Mouse (Mus musculus) G1E (cell line): Measurements from ENCODE around the gene Lcp1.

Source experiments
- CTCF ChIP-seq: IDR thresholded peaks from 2 replicates; pipeline ENCODE4 v1.5.1; 2012; ENCODE audit warnings: low read depth, low read length, inconsistent platforms, mixed read lengths
- TAL1 ChIP-seq: conservative IDR thresholded peaks from 2 replicates; pipeline ENCODE4 v1.6.1; 2012; ENCODE audit warnings: low read depth, low read length, inconsistent platforms, mixed read lengths

DNA sequence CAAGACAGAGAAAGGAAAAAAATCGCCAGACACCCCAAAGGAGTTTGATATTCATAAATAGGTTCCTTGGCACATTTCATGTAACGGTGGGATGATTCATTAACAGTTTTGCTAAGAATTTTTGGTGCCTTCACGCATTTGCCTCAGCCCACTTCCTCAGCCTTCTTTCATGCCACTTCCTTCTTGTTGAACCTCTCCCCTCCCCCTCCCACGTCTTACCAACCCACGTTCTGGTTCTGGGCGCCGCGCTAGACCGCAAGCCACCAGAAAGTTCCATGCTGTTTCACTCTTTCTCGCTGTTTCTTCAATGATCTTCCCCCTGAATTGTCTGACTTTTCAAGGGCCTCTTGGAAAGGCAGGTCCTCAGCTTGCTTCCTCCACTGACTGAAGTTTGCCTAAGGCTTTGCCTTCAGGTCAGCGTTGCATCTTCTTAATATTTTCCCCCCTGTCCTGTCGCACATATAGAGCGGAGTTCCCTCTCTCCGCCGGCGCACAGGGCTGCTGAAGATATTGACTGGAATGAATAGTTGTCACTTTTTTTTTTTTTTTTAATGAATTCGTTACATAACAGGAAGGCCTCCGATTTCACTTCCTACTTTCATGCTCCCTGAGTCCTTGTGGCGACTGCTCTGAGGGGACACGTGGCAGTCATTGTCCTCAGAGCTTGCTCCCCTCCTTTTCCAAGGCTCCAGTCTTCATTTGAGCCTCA lies 48.5 kb downstream of the Lcp1 start:
- TF ChIP-seq CTCF (no peak), TAL1 (no peak)
